Comparison of ENCODE assay signal across 27 mouse cellular contexts in the genomic region with DNA sequence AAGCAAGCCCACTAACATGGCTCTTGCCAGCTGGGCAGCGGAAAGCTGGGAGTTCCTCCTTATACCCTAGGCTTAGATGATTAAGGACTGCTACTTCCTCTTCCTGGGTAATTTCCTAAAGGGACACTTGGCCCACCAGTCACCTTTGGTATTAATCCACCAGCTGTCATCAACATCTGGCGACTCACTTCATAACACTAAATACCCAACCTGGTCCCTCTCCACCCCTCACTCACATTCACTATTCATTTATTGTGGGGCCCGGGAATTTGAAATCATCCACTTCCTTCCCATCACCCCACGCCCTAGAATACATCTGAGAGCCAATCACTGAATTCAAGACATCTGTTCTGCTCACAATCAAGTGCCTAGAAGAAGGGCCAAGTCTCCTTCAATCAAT.
"Had no signal": no experiment of that assay in that cellular context is flagged by ENCODE, and none has a peak within 500 bp of the region (broad histone marks: within the 10 kb centered on the region; RNA-seq: fewer than 3 reads in every experiment).

No protein-coding gene starts in this region.

- H3K4me3 ChIP-seq: embryonic facial prominence, embryonic 12.5 days; embryonic facial prominence, embryonic 13.5 days; embryonic facial prominence, embryonic 15.5 days; erythroblast, embryonic 14.5 days; forebrain, embryonic 10.5 days; forebrain, embryonic 12.5 days; forebrain, embryonic 13.5 days; forebrain, embryonic 15.5 days; gastrocnemius, adult 2 months; heart, adult 2 months had no signal

- H3K27me3 ChIP-seq: embryonic facial prominence, embryonic 12.5 days; embryonic facial prominence, embryonic 13.5 days; forebrain, embryonic 12.5 days; forebrain, embryonic 13.5 days; forebrain, embryonic 15.5 days had no signal

- H3K9ac ChIP-seq: embryonic facial prominence, embryonic 12.5 days; embryonic facial prominence, embryonic 13.5 days; embryonic facial prominence, embryonic 15.5 days; forebrain, embryonic 12.5 days; forebrain, embryonic 13.5 days; forebrain, embryonic 15.5 days; forebrain, postnatal 0 days had no signal

- H3K4me1 ChIP-seq: embryonic facial prominence, embryonic 12.5 days; embryonic facial prominence, embryonic 13.5 days; embryonic facial prominence, embryonic 15.5 days; forebrain, embryonic 10.5 days; forebrain, embryonic 12.5 days; forebrain, embryonic 13.5 days; forebrain, embryonic 15.5 days had no signal

- DNase-seq: cerebellum, adult 18-20 months; cerebellum, adult 2 months; cerebellum, adult 8-10 months; cerebellum, adult 9-10 months; cerebellum, adult 9-11 months; cerebellum, postnatal 14 days; cerebellum, postnatal 25 days; cerebellum, postnatal 36 days; embryo, embryonic 11 days; forebrain, postnatal 0 days; gastrocnemius, adult 2 months; gastrocnemius, postnatal 10 days; gastrocnemius, postnatal 14 days; gastrocnemius, postnatal 25 days; gastrocnemius, postnatal 36 days had no signal

- H3K9me3 ChIP-seq: embryonic facial prominence, embryonic 12.5 days; embryonic facial prominence, embryonic 13.5 days; embryonic facial prominence, embryonic 15.5 days; forebrain, embryonic 10.5 days; forebrain, embryonic 12.5 days; forebrain, embryonic 13.5 days; forebrain, embryonic 15.5 days had no signal

- H3K27ac ChIP-seq: embryonic facial prominence, embryonic 12.5 days; embryonic facial prominence, embryonic 13.5 days; embryonic facial prominence, embryonic 15.5 days; forebrain, embryonic 10.5 days; forebrain, embryonic 12.5 days; forebrain, embryonic 13.5 days; forebrain, embryonic 15.5 days; gastrocnemius, adult 2 months; heart, adult 2 months had no signal

- H3K4me2 ChIP-seq: embryonic facial prominence, embryonic 12.5 days; embryonic facial prominence, embryonic 13.5 days; embryonic facial prominence, embryonic 15.5 days; forebrain, embryonic 12.5 days; forebrain, embryonic 13.5 days; forebrain, embryonic 15.5 days; heart, embryonic 11.5 days had no signal

- H3K36me3 ChIP-seq: embryonic facial prominence, embryonic 12.5 days; embryonic facial prominence, embryonic 13.5 days; embryonic facial prominence, embryonic 15.5 days; forebrain, embryonic 10.5 days; forebrain, embryonic 12.5 days; forebrain, embryonic 15.5 days had no signal

- ATAC-seq: forebrain, embryonic 13.5 days; forebrain, embryonic 14.5 days; forebrain, embryonic 15.5 days; forebrain, embryonic 16.5 days had no signal
